Mouse (Mus musculus): ENCODE data around the gene Vmn1r221.

DNA sequence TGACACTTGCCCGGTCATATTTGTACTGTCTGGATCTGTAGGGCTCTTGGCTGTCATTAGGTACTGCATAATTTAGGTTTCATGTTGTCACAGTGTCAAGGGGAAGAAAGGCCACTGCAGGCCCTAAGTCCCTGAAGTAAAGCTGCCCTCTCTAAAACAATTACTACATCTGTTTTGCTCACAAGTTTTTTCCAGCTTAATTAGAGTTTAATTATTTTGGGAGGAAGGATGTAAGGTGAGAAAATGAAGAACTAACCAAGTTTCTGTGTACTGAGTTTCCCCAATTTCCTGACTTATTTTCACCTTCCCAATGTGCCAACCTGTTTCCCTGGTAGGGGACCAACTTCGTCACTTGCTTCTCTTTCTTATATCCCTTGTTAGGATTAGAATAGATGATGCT, 26.1 kb upstream of the Vmn1r221 start, which contains the start of gene Vmn1r220:
- TF ChIP-seq CTCF (IDR thresholded peaks at IDR 0.05; ENCODE audit: low read depth, low read length) (no peak), POLR2A (IDR thresholded peaks at IDR 0.05; ENCODE audit: extremely low read depth, insufficient read depth, low read length) (no peak)

Measured in liver, adult 2 months (tissue).